Mouse (Mus musculus): Measurements from ENCODE around the gene Emilin1.
A peak's percentile ranks its signal among the peaks of the same experiment; 100 is the strongest.

Emilin1 gene

DNA sequence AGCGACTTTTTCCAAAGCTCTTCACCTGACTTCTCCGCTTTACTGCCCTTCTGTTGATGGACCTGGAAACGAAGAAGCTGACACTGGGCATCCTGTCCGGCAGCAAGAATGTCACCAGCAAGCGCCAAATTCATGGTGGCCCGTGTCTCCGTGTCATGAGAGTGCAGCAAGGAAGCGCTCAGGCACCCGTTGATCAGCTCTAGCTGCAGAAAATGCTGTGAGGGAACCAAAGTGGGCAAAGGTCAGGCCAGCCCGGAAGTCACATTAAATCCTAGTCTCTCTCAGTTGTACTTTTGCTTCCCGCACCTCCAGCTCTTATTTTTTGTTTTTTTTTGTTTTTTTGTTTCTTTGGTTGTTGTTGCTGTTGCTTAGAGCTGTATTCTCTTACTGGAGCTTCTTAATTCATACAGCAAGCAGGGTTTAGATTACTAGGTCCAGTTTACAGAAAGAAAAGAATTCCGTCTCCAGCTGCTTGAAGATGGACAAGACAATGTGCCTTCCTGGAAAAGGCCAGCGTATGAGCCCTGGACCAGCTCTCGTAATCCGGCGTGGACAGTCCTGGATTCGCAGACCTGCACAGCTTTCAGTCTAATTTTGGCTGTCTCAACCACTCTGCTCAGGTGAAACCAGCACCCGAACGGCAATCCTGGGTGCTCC, 46.1 kb downstream of the Emilin1 start:
- DNase-seq (ENCODE audit: low spot score in 2 of 2): no peak

GRCm38 (mm10) chr5:30959966-30960501, 46.8 kb downstream of the Emilin1 start, which contains the start of gene Preb:
Gene Preb, minus strand, starts transcription at chr5:30960361.
- peak; percentile 98 for DNase-seq (ENCODE audit: low spot score in 2 of 2)

DNA sequence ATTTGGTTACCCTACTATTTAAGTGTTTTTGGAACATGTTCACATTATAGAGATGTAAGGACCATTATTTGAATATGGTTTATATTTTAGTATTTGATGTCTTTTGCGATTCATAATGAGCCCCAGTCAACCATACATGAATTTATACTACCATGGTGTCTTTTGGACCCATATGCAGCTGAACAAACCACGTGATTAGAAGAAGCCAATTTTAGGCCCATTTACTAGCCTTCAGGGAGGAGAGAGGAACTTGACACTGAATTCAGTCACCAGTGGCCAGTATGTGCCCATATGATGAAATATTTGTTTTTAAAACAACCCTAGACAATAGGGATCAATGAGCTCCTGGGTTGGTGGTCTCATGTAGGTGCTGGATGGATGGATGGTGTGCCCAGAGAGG, 47.6 kb downstream of the Emilin1 start:
- DNase-seq (ENCODE audit: low spot score in 2 of 2): no peak

GRCm38 (mm10) chr5:30961545-30962505, 48.6 kb downstream of the Emilin1 start:
- peak; percentile 50 to 53 for DNase-seq (ENCODE audit: low spot score in 2 of 2)

- no peak for DNase-seq (ENCODE audit: low spot score in 2 of 2)
These were observed 50.7 kb downstream of the Emilin1 start for GRCm38 (mm10) chr5:30963916-30964315.

GRCm38 (mm10) chr5:30966189-30966588, 53.0 kb downstream of the Emilin1 start:
- no peak for DNase-seq (ENCODE audit: low spot score in 2 of 2)

- no peak for DNase-seq (ENCODE audit: low spot score in 2 of 2)
These were observed 55.2 kb downstream of the Emilin1 start, which contains the start of gene Tcf23 for GRCm38 (mm10) chr5:30968416-30968815. Gene Tcf23, plus strand, starts transcription at chr5:30968662.

DNA sequence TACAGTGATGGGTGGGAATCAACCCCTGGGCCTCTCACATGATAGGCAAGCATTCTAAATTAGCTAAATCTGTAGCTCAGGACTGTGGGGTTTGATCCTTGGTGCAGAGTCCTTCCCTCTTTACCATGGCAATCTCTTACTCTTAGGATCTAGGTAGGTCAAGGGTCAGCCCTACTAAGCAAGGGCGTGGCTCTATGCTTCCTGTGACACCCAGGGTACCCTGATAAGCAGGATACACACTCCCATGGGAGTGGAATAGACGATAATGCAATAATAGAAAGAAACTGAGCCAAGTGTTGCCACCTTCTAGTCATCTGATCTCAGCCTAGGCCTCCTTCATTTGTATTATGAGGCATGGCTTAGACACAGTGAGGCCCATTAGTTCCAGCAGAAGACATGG, 56.2 kb downstream of the Emilin1 start:
- DNase-seq (ENCODE audit: low spot score in 2 of 2): no peak
